Mouse (Mus musculus): ENCODE measurements around the gene Rbm14. TPM values are rescaled to one million over a fixed set of nuclear protein-coding genes. Genes with fewer than 3 reads are reported as not detected.

Rbm14 gene
- polyA plus RNA-seq, 2 experiments, result 69.8 to 69.9 TPM

GRCm38 (mm10) chr19:4756193-4756911 lies 55.1 kb downstream of the Rbm14 start, which contains the start of gene Rbm4b:
Rbm4b (plus strand) TSS chr19:4756497.
- H3K27ac ChIP-seq (replicated peaks; ENCODE audit: low read depth, low read length), result peak within 1 kb of the TSS; percentile 89

GRCm38 (mm10) chr19:4755565-4756192 lies 55.8 kb downstream of the Rbm14 start:
- Histone ChIP-seq H3K27ac (replicated peaks; ENCODE audit: low read depth, low read length) (peak overlapping the region; percentile 89), H3K27me3 (ENCODE audit: control insufficient read depth, insufficient read depth, low read length) (no peaks in the 10 kb centered on the region), H3K4me3 (replicated peaks; ENCODE audit: low read length) (peak overlapping the region; percentile 55), H3K4me1 (ENCODE audit: control insufficient read depth, insufficient read depth, low read length) (peaks cover 16% of the 10 kb centered on the region), H3K9ac (ENCODE audit: low read depth, low read length, severe bottlenecking) (peak overlapping the region; percentile 84), H3K4me2 (replicated peaks; ENCODE audit: low read depth, low read length, severe bottlenecking) (peak overlapping the region; percentile 76), H3K9me3 (ENCODE audit: control insufficient read depth, low read length) (no peaks in the 10 kb centered on the region), H3K36me3 (ENCODE audit: control insufficient read depth, insufficient read depth, low read length) (peaks cover 12% of the 10 kb centered on the region)
- 1% methylated on average over 10 of the region's 10 CpGs for WGBS
- TF ChIP-seq POLR2A (IDR thresholded peaks at IDR 0.05; ENCODE audit: borderline replicate concordance, extremely low read depth, insufficient read depth, insufficient read length), result no peak
- DNase-seq (ENCODE audit: low spot score) (peak; percentile 86), ATAC-seq (ENCODE audit: low FRiP score, low read depth) (peak; percentile 60)

More at GRCm38 (mm10) chr19:4756193-4756911, 55.1 kb downstream of the Rbm14 start, which contains the start of gene Rbm4b:
- TF ChIP-seq POLR2A (IDR thresholded peaks at IDR 0.05; ENCODE audit: borderline replicate concordance, extremely low read depth, insufficient read depth, insufficient read length), result peak; percentile 96
- Histone ChIP-seq H3K27me3 (ENCODE audit: control insufficient read depth, insufficient read depth, low read length) (no peaks in the 10 kb centered on the region), H3K4me3 (replicated peaks; ENCODE audit: low read length) (peak within 1 kb of the TSS; percentile 55), H3K9ac (ENCODE audit: low read depth, low read length, severe bottlenecking) (peak within 1 kb of the TSS; percentile 84), H3K9me3 (ENCODE audit: control insufficient read depth, low read length) (no peaks in the 10 kb centered on the region), H3K4me1 (ENCODE audit: control insufficient read depth, insufficient read depth, low read length) (peaks cover 16% of the 10 kb centered on the region), H3K4me2 (replicated peaks; ENCODE audit: low read depth, low read length, severe bottlenecking) (peak within 1 kb of the TSS; percentile 76), H3K36me3 (ENCODE audit: control insufficient read depth, insufficient read depth, low read length) (peaks cover 19% of the 10 kb centered on the region)
- ATAC-seq (ENCODE audit: low FRiP score, low read depth), result peak; percentile 96
- WGBS, result under 1% methylated on average over 50 of the region's 65 CpGs
- peak; percentile 97 for DNase-seq (ENCODE audit: low spot score)

Other genes starting within 250 kb of the Rbm14 start
- gene Lrfn4, start 196.0 kb downstream of the Rbm14 start, polyA plus RNA-seq (2012; rRNA removed), result 49.0 and 75.9 TPM in 2 replicates
- 9.5 and 12.8 TPM in 2 replicates for gene Lrfn4, start 196.0 kb downstream of the Rbm14 start, polyA plus RNA-seq (2014; fragmentation: Nextera tagmentation; extraction: Ambion mirVana)
- 90.2 and 145 TPM in 2 replicates for gene Rce1, start 186.0 kb downstream of the Rbm14 start, polyA plus RNA-seq (2012; rRNA removed)
- 61.5 and 66.1 TPM in 2 replicates for gene Rce1, start 186.0 kb downstream of the Rbm14 start, polyA plus RNA-seq (2014; fragmentation: Nextera tagmentation; extraction: Ambion mirVana)
- 1.4 and 1.9 TPM in 2 replicates for gene Gm960, start 113.0 kb downstream of the Rbm14 start, polyA plus RNA-seq (2012; rRNA removed)
- gene Gm960, start 113.0 kb downstream of the Rbm14 start, polyA plus RNA-seq (2014; fragmentation: Nextera tagmentation; extraction: Ambion mirVana), result 3.1 and 3.7 TPM in 2 replicates
- 1.9 and 2.5 TPM in 2 replicates for gene Sptbn2, start 100.5 kb downstream of the Rbm14 start, polyA plus RNA-seq (2012; rRNA removed)
- gene Sptbn2, start 100.5 kb downstream of the Rbm14 start, polyA plus RNA-seq (2014; fragmentation: Nextera tagmentation; extraction: Ambion mirVana), result 4.2 TPM in 2 replicates
- 36.9 and 38.1 TPM in 2 replicates for gene Rbm4b, start 55.1 kb downstream of the Rbm14 start, polyA plus RNA-seq (2012; rRNA removed)
- gene Rbm4b, start 55.1 kb downstream of the Rbm14 start, polyA plus RNA-seq (2014; fragmentation: Nextera tagmentation; extraction: Ambion mirVana), result 63.2 and 71.8 TPM in 2 replicates
- gene Rbm4, start 17.7 kb downstream of the Rbm14 start, polyA plus RNA-seq (2012; rRNA removed), result 107 and 111 TPM in 2 replicates
- 78.9 and 82.6 TPM in 2 replicates for gene Rbm4, start 17.7 kb downstream of the Rbm14 start, polyA plus RNA-seq (2014; fragmentation: Nextera tagmentation; extraction: Ambion mirVana)
- gene Gm21992, start within 50 bp of the Rbm14 start, polyA plus RNA-seq (2012; rRNA removed), result 36.0 and 83.7 TPM in 2 replicates
- 15.5 and 22.0 TPM in 2 replicates for gene Gm21992, start within 50 bp of the Rbm14 start, polyA plus RNA-seq (2014; fragmentation: Nextera tagmentation; extraction: Ambion mirVana)
- 57.2 and 65.9 TPM in 2 replicates for gene Ccs, start 27.7 kb upstream of the Rbm14 start, polyA plus RNA-seq (2012; rRNA removed)
- 63.2 and 64.8 TPM in 2 replicates for gene Ccs, start 27.7 kb upstream of the Rbm14 start, polyA plus RNA-seq (2014; fragmentation: Nextera tagmentation; extraction: Ambion mirVana)
- gene Ccdc87, start 27.7 kb upstream of the Rbm14 start, polyA plus RNA-seq (2012; rRNA removed), result 0.03 and 0.05 TPM in 2 replicates
- gene Ccdc87, start 27.7 kb upstream of the Rbm14 start, polyA plus RNA-seq (2014; fragmentation: Nextera tagmentation; extraction: Ambion mirVana), result 0.06 and 0.26 TPM in 2 replicates
- 49.9 and 84.7 TPM in 2 replicates for gene Ctsf, start 43.5 kb upstream of the Rbm14 start, polyA plus RNA-seq (2012; rRNA removed)
- gene Ctsf, start 43.5 kb upstream of the Rbm14 start, polyA plus RNA-seq (2014; fragmentation: Nextera tagmentation; extraction: Ambion mirVana), result 38.9 and 45.9 TPM in 2 replicates
- 8.3 and 8.7 TPM in 2 replicates for gene Actn3, start 66.3 kb upstream of the Rbm14 start, polyA plus RNA-seq (2012; rRNA removed)
- 11.9 and 12.9 TPM in 2 replicates for gene Actn3, start 66.3 kb upstream of the Rbm14 start, polyA plus RNA-seq (2014; fragmentation: Nextera tagmentation; extraction: Ambion mirVana)
- gene Zdhhc24, start 67.0 kb upstream of the Rbm14 start, polyA plus RNA-seq (2012; rRNA removed), result 22.7 and 30.9 TPM in 2 replicates
- 7.7 and 9.7 TPM in 2 replicates for gene Zdhhc24, start 67.0 kb upstream of the Rbm14 start, polyA plus RNA-seq (2014; fragmentation: Nextera tagmentation; extraction: Ambion mirVana)
- 7.6 and 8.1 TPM in 2 replicates for gene Bbs1, start 95.0 kb upstream of the Rbm14 start, polyA plus RNA-seq (2012; rRNA removed)
- 3.8 and 4.9 TPM in 2 replicates for gene Bbs1, start 95.0 kb upstream of the Rbm14 start, polyA plus RNA-seq (2014; fragmentation: Nextera tagmentation; extraction: Ambion mirVana)
- 96.5 and 116 TPM in 2 replicates for gene Dpp3, start 116.7 kb upstream of the Rbm14 start, polyA plus RNA-seq (2012; rRNA removed)
- 90.9 and 94.0 TPM in 2 replicates for gene Dpp3, start 116.7 kb upstream of the Rbm14 start, polyA plus RNA-seq (2014; fragmentation: Nextera tagmentation; extraction: Ambion mirVana)
- 2.7 and 5.1 TPM in 2 replicates for gene Peli3, start 131.5 kb upstream of the Rbm14 start, polyA plus RNA-seq (2012; rRNA removed)
- 1.8 and 2.5 TPM in 2 replicates for gene Peli3, start 131.5 kb upstream of the Rbm14 start, polyA plus RNA-seq (2014; fragmentation: Nextera tagmentation; extraction: Ambion mirVana)
- 59.5 and 74.3 TPM in 2 replicates for gene Mrpl11, start 150.5 kb upstream of the Rbm14 start, polyA plus RNA-seq (2012; rRNA removed)
- gene Mrpl11, start 150.5 kb upstream of the Rbm14 start, polyA plus RNA-seq (2014; fragmentation: Nextera tagmentation; extraction: Ambion mirVana), result 105 and 108 TPM in 2 replicates
- gene Npas4, start 178.7 kb upstream of the Rbm14 start, polyA plus RNA-seq (2012; rRNA removed), result 0.50 and 0.60 TPM in 2 replicates
- gene Npas4, start 178.7 kb upstream of the Rbm14 start, polyA plus RNA-seq (2014; fragmentation: Nextera tagmentation; extraction: Ambion mirVana), result not detected in 2 replicates
- gene Slc29a2, start 212.2 kb upstream of the Rbm14 start, polyA plus RNA-seq (2012; rRNA removed), result 15.7 and 25.5 TPM in 2 replicates
- 3.7 and 5.0 TPM in 2 replicates for gene Slc29a2, start 212.2 kb upstream of the Rbm14 start, polyA plus RNA-seq (2014; fragmentation: Nextera tagmentation; extraction: Ambion mirVana)
- gene B4gat1, start 227.2 kb upstream of the Rbm14 start, polyA plus RNA-seq (2012; rRNA removed), result 31.3 and 46.6 TPM in 2 replicates
- gene B4gat1, start 227.2 kb upstream of the Rbm14 start, polyA plus RNA-seq (2014; fragmentation: Nextera tagmentation; extraction: Ambion mirVana), result 43.7 and 45.2 TPM in 2 replicates
- 1.3 and 2.5 TPM in 2 replicates for gene AC124502.3, start 227.3 kb upstream of the Rbm14 start, polyA plus RNA-seq (2012; rRNA removed)
- 0.84 and 1.7 TPM in 2 replicates for gene AC124502.3, start 227.3 kb upstream of the Rbm14 start, polyA plus RNA-seq (2014; fragmentation: Nextera tagmentation; extraction: Ambion mirVana)
- gene Brms1, start 229.7 kb upstream of the Rbm14 start, polyA plus RNA-seq (2012; rRNA removed), result 30.2 TPM in 2 replicates
- 38.1 and 38.9 TPM in 2 replicates for gene Brms1, start 229.7 kb upstream of the Rbm14 start, polyA plus RNA-seq (2014; fragmentation: Nextera tagmentation; extraction: Ambion mirVana)
- gene Rin1, start 238.8 kb upstream of the Rbm14 start, polyA plus RNA-seq (2012; rRNA removed), result 4.9 and 6.1 TPM in 2 replicates
- 2.5 and 2.6 TPM in 2 replicates for gene Rin1, start 238.8 kb upstream of the Rbm14 start, polyA plus RNA-seq (2014; fragmentation: Nextera tagmentation; extraction: Ambion mirVana)